ENCODE assay signal across 10 mouse cellular contexts in genomic region chr4:155163685-155164084, GRCm38 (mm10). TPM values are rescaled to one million over a fixed set of nuclear protein-coding genes. Genes with fewer than 3 reads are reported as not detected.
A peak's percentile ranks its signal among the peaks of the same experiment; 100 is the strongest.
DNase-seq lines count a peak whose midpoint lies in the region; ATAC-seq and TF ChIP-seq lines count a peak whose summit lies in the region.
"Had no signal": no experiment of that assay in that cellular context is flagged by ENCODE, and none has a peak within 500 bp of the region (broad histone marks: within the 10 kb centered on the region; RNA-seq: fewer than 3 reads in every experiment).

No protein-coding gene starts in this region.

- DNase-seq in heart, embryonic 10.5 days (ENCODE audit: low spot score): no peak
- DNase-seq in heart, adult 18-20 months: no peak
- no peak for DNase-seq in midbrain, embryonic 11.5 days (ENCODE audit: low spot score, missing footprints)
- no peak for DNase-seq in midbrain, postnatal 0 days (ENCODE audit: low spot score)
- no peak for DNase-seq in T-cell, adult 2 months (ENCODE audit: low spot score)
- no peak for DNase-seq in frontal cortex, postnatal 25 days (ENCODE audit: low spot score in 2 of 2)
- DNase-seq: cerebellum, adult 9-10 months; lung, adult 18-20 months had no signal

- H3K4me2 ChIP-seq in midbrain, embryonic 11.5 days: no peak overlapping the region
- H3K4me2 ChIP-seq in midbrain, postnatal 0 days (ENCODE audit: low read depth, low read length, poor library complexity, severe bottlenecking): no peak overlapping the region
- H3K4me2 ChIP-seq in hindbrain, embryonic 13.5 days: no peak overlapping the region

- H3K4me3 ChIP-seq in heart, embryonic 10.5 days: no peak overlapping the region
- H3K4me3 ChIP-seq in midbrain, embryonic 11.5 days (ENCODE audit: low read depth, low read length): no peak overlapping the region
- no peak overlapping the region for H3K4me3 ChIP-seq in midbrain, postnatal 0 days (ENCODE audit: low read depth, low read length)
- no peak overlapping the region for H3K4me3 ChIP-seq in hindbrain, embryonic 13.5 days
- no peak overlapping the region for H3K4me3 ChIP-seq in small intestine, adult 2 months (ENCODE audit: low read depth, low read length)

- no peak for TF ChIP-seq CTCF in midbrain, postnatal 0 days (IDR thresholded peaks at IDR 0.05)
- TF ChIP-seq CTCF in small intestine, adult 2 months (IDR thresholded peaks at IDR 0.05; ENCODE audit: extremely low read depth, insufficient read length, insufficient replicate concordance, low read depth, low read length): no peak

- no peaks in the 10 kb centered on the region for H3K9me3 ChIP-seq in heart, embryonic 10.5 days
- no peaks in the 10 kb centered on the region for H3K9me3 ChIP-seq in midbrain, embryonic 11.5 days (ENCODE audit: control insufficient read depth, low read length)
- no peaks in the 10 kb centered on the region for H3K9me3 ChIP-seq in midbrain, postnatal 0 days (ENCODE audit: low read length)
- no peaks in the 10 kb centered on the region for H3K9me3 ChIP-seq in hindbrain, embryonic 13.5 days

- 66% methylated on average over 8 of the region's 8 CpGs for WGBS in heart, embryonic 10.5 days
- 51% methylated on average over 8 of the region's 8 CpGs for WGBS in midbrain, embryonic 11.5 days
- WGBS in midbrain, postnatal 0 days: 34% methylated on average over 8 of the region's 8 CpGs
- 37% methylated on average over 8 of the region's 8 CpGs for WGBS in hindbrain, embryonic 13.5 days
- 42% methylated on average over 8 of the region's 8 CpGs for WGBS in small intestine, adult 2 months

- no peaks in the 10 kb centered on the region for H3K27me3 ChIP-seq in heart, embryonic 10.5 days (ENCODE audit: insufficient read depth, poor library complexity, severe bottlenecking)
- H3K27me3 ChIP-seq in midbrain, embryonic 11.5 days (ENCODE audit: control insufficient read depth, insufficient read depth, low read length): no peaks in the 10 kb centered on the region
- H3K27me3 ChIP-seq in midbrain, postnatal 0 days (ENCODE audit: insufficient read depth, low read length): no peaks in the 10 kb centered on the region
- no peaks in the 10 kb centered on the region for H3K27me3 ChIP-seq in hindbrain, embryonic 13.5 days
- H3K27me3 ChIP-seq in small intestine, adult 2 months (ENCODE audit: control insufficient read depth, insufficient read depth, low read length): no peaks in the 10 kb centered on the region

- peaks cover 83% of the 10 kb centered on the region for H3K4me1 ChIP-seq in heart, embryonic 10.5 days
- peaks cover 20% of the 10 kb centered on the region for H3K4me1 ChIP-seq in midbrain, embryonic 11.5 days (ENCODE audit: control insufficient read depth, insufficient read depth, low read length)
- no peaks in the 10 kb centered on the region for H3K4me1 ChIP-seq in midbrain, postnatal 0 days (ENCODE audit: insufficient read depth, low read length)
- H3K4me1 ChIP-seq in hindbrain, embryonic 13.5 days (replicated peaks): peaks cover 65% of the 10 kb centered on the region
- H3K4me1 ChIP-seq in small intestine, adult 2 months (ENCODE audit: control insufficient read depth, insufficient read depth, insufficient read length, low read length): peaks cover 46% of the 10 kb centered on the region

- H3K9ac ChIP-seq in midbrain, embryonic 11.5 days (ENCODE audit: low read length): no peak overlapping the region
- H3K9ac ChIP-seq in midbrain, postnatal 0 days (replicated peaks; ENCODE audit: low read length, poor library complexity, severe bottlenecking): no peak overlapping the region
- peak overlapping the region; percentile 43; the same call in 1 of the 2 replicates for H3K9ac ChIP-seq in hindbrain, embryonic 13.5 days

- H3K27ac ChIP-seq in heart, embryonic 10.5 days: peak overlapping the region; percentile 67; the same call in 1 of the 2 replicates
- no peak overlapping the region for H3K27ac ChIP-seq in midbrain, embryonic 11.5 days (ENCODE audit: low read depth, low read length)
- H3K27ac ChIP-seq in midbrain, postnatal 0 days (ENCODE audit: low read depth, low read length): no peak overlapping the region
- peak overlapping the region; percentile 24 for H3K27ac ChIP-seq in hindbrain, embryonic 13.5 days
- peak overlapping the region; percentile 90 for H3K27ac ChIP-seq in small intestine, adult 2 months (ENCODE audit: insufficient read depth, low read depth, low read length)

- peak; percentile 43; the same call in 1 of the 2 replicates for ATAC-seq in midbrain, embryonic 11.5 days (ENCODE audit: low FRiP score)
- ATAC-seq in midbrain, postnatal 0 days (ENCODE audit: low FRiP score): no peak
- no peak for ATAC-seq in hindbrain, embryonic 13.5 days (ENCODE audit: low FRiP score)

- no peak for TF ChIP-seq POLR2A in small intestine, adult 2 months (IDR thresholded peaks at IDR 0.05; ENCODE audit: low read depth, low read length)

- peaks cover 15% of the 10 kb centered on the region for H3K36me3 ChIP-seq in heart, embryonic 10.5 days
- peaks cover 4% of the 10 kb centered on the region for H3K36me3 ChIP-seq in midbrain, embryonic 11.5 days (ENCODE audit: control insufficient read depth, insufficient read depth, low read length)
- H3K36me3 ChIP-seq in midbrain, postnatal 0 days (ENCODE audit: insufficient read depth, low read length): peaks cover 11% of the 10 kb centered on the region
- H3K36me3 ChIP-seq in hindbrain, embryonic 13.5 days: peaks cover 11% of the 10 kb centered on the region
- peaks cover 11% of the 10 kb centered on the region for H3K36me3 ChIP-seq in small intestine, adult 2 months (ENCODE audit: control insufficient read depth, insufficient read depth, low read length)

RNA-seq across cellular contexts. Expression of gene Ski, which starts 58.7 kb away (rescaled TPM):
- 7.5 and 11.3 TPM in 2 replicates for polyA plus RNA-seq in heart, embryonic 10.5 days (2016; fragmentation: Nextera tagmentation; extraction: Ambion mirVana)
- 10 to 100 TPM; 48.6 to 50.2 TPM for total RNA-seq in heart, adult 18-20 months (2021)
- 12.7 and 13.6 TPM in 2 replicates for polyA plus RNA-seq in midbrain, embryonic 11.5 days (2014; fragmentation: Nextera tagmentation; extraction: Ambion mirVana)
- total RNA-seq in midbrain, postnatal 0 days (2014; rRNA removed): 59.8 and 63.1 TPM in 2 replicates
- polyA plus RNA-seq in midbrain, postnatal 0 days (2015; fragmentation: Nextera tagmentation; extraction: Ambion mirVana): 7.1 and 8.4 TPM in 2 replicates
- 10.3 and 10.4 TPM in 2 replicates for polyA plus RNA-seq in hindbrain, embryonic 13.5 days (2015; fragmentation: Nextera tagmentation; extraction: Ambion mirVana)
- 27.8 and 48.0 TPM in 2 replicates for polyA plus RNA-seq in small intestine, adult 2 months (2012; rRNA removed)

Comparison
In these comparisons a context has a peak if more than half of its experiments do, and no peak if none do; other contexts are left out.
1. H3K27ac ChIP-seq: peak in heart, embryonic 10.5 days (single experiment), hindbrain, embryonic 13.5 days (single experiment) and small intestine, adult 2 months (single experiment); none in midbrain, embryonic 11.5 days (single experiment) and midbrain, postnatal 0 days (single experiment).